Mouse (Mus musculus): Measurements from ENCODE around the gene Ocm.
A peak's percentile ranks its signal among the peaks of the same experiment; 100 is the strongest.

Gene Ocm

GRCm38 (mm10) chr5:143999409-143999808 lies 27.1 kb downstream of the Ocm start:
- no peak for DNase-seq (ENCODE audit: low spot score in 2 of 2)

GRCm38 (mm10) chr5:143994632-143995365 lies 31.7 kb downstream of the Ocm start:
- no peak for DNase-seq (ENCODE audit: low spot score in 2 of 2)

- no peak for DNase-seq (ENCODE audit: low spot score in 2 of 2)
Observed at GRCm38 (mm10) chr5:143993849-143994248, 32.6 kb downstream of the Ocm start.

DNA sequence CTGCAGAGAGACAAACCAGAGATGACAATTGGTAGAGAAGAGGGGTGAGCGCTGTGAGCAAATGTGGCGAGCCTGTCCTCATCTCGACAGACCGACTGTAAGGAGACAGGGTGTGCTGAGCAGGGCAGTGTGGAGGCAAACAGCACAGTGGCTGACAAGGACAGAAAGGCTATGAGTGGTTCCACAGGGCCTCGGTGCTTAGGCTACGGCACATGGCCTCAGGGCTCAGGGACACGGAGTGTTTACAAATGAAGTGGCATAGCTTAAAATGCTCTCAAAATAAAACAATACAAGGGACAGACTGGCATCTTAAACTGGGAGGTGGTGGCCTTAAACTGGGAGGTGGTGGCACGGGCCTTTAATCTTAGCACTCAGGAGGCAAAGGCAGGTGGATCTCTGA lies 33.2 kb downstream of the Ocm start:
- no peak for DNase-seq (ENCODE audit: low spot score in 2 of 2)

GRCm38 (mm10) chr5:143992661-143993060 lies 33.8 kb downstream of the Ocm start:
- no peak for DNase-seq (ENCODE audit: low spot score in 2 of 2)

GRCm38 (mm10) chr5:143990086-143990485 lies 36.4 kb downstream of the Ocm start:
- no peak for DNase-seq (ENCODE audit: low spot score in 2 of 2)

DNA sequence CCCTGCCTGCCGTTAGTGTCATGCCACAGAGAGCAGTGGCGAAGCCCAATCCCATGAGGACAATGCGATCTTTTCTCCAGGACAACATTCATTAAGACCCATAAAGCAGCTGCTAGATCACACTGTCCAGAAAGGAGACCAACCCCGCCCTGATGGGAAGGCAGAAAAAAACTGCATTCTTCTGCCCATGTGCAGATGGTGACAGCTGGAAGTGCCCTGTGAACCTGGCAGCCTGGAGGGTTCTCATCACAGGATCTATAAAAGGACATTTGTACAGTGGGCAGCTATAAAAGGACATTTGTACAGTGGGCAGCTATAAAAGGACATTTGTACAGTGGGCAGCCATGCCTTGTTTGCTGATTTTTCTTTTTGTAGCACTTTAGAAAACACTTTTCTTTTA lies 37.4 kb downstream of the Ocm start:
- no peak for DNase-seq (ENCODE audit: low spot score in 2 of 2)

DNA sequence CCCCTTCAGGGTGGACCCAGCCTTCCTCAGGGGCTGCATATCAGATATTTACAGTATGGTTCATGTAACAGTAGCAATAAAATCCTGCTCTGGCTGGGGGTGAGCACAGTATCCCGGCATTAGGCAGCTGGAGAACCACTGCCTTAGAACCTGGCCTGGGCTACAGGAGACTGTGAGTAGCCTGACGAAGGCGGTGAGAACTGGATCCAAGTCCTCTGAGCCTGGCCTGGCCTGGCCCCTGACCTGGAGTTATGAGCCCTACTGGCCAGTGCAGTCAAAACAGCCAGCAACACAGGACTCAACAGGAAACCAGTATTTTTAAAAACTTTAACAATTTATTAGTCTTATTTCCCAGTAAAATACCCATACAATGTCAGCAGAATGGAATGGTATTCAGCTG lies 38.9 kb downstream of the Ocm start:
- no peak for DNase-seq (ENCODE audit: low spot score in 2 of 2)

GRCm38 (mm10) chr5:143985381-143985780 lies 41.1 kb downstream of the Ocm start:
- DNase-seq (ENCODE audit: low spot score in 2 of 2), result no peak

DNA sequence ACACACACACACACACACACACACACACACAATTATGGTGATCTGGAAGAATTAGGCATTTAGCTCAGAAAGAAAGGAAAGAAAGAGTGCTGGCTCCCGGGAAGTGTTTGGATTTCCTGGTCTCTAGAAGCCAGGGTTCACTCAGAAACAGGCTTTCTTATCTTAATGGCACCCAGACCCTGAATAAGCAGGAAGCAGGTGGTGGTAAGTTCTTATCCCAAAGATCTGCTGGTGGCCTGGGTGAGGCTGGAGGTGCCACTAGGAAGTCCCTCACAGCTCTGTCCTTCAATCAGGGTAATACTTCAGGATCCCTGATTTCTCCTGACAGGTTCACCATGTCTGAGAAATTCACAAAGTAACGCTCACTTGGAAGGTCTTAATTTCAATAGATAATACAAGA lies 44.1 kb downstream of the Ocm start:
- no peak for DNase-seq (ENCODE audit: low spot score in 2 of 2)

- DNase-seq (ENCODE audit: low spot score in 2 of 2), result no peak
Observed at GRCm38 (mm10) chr5:143980858-143981257, 45.6 kb downstream of the Ocm start.

GRCm38 (mm10) chr5:143976726-143977431 lies 49.6 kb downstream of the Ocm start:
- no peak for DNase-seq (ENCODE audit: low spot score in 2 of 2)

- no peak for DNase-seq (ENCODE audit: low spot score in 2 of 2)
Observed at GRCm38 (mm10) chr5:143976232-143976631, 50.2 kb downstream of the Ocm start.

DNA sequence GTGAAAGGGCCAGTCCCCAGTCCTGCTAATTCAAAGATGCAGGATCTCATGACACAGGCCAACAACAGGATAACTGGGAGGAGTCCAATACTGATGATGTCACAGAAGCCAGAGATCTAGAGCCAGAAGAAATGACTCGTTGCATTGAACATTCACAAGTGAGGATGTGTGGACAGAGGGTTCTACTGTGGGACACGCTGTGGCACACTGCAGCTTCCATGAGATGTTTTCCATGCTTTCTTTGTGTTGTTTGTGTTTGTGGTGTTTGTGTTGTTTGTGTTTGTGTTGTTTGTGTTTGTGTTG lies 50.9 kb downstream of the Ocm start:
- DNase-seq (ENCODE audit: low spot score in 2 of 2), result no peak

DNA sequence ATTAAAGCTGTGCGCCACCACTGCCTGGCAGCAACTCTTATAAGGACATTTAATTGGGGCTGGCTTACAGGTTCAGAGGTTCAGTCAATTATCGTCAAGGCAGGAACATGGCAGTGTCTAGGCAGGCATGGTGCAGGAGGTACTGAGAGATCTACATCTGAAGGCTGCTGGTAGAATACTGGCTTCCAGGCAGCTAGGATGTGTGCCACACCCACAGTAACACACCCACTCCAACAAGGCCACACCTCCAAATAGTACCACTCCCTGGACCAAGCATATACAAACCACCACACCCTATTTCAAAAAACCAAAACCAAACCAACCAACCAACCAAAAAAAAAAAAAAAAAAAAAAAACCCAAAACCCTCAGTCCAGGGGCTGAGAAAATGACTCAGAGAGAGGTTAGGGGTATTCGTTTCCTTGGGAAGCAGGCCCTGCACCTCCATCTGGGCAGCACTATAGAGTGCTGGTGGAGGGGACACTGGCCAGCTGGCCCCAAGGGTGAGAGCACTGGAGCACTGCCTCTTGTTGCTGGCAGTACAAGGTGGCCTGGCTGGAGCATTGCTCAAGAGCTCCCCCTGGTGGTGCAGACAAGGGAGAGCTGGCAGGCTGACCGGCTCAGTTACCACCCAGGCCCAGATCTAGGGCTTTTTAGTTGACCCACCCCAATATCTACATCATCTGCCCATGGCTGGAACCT lies 51.4 kb downstream of the Ocm start:
- DNase-seq (ENCODE audit: low spot score in 2 of 2), result peak; percentile 35 to 53

DNA sequence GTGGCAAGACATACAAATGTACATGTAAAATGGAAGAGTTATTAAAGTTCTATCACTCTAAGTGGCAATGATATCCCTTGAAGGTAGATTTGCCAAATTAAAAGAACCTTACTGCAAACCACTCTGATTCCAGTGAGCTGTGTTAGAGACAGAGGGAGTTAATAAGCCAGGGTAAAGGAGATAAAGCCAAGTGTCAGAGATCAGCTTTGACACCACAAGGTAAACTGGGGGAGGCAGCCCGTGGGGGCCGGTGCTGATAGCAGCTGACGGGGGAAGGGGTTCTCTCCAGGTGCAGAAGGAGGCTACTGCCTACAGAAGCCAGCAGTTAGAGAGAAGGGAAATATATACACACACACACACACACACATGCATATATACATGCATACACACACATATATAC lies 53.8 kb downstream of the Ocm start:
- no peak for DNase-seq (ENCODE audit: low spot score in 2 of 2)
